Mouse (Mus musculus): ENCODE measurements around the gene Atp13a2.

The Atp13a2 gene

GRCm38 (mm10) chr4:141048810-141049475 is 62.3 kb downstream of the Atp13a2 start:
- no peak for DNase-seq

- DNase-seq = no peak
Measured at GRCm38 (mm10) chr4:141049476-141049835, 62.8 kb downstream of the Atp13a2 start.

- DNase-seq = peak; percentile 43
Measured at GRCm38 (mm10) chr4:141052442-141052841, 65.8 kb downstream of the Atp13a2 start.

GRCm38 (mm10) chr4:141053138-141053537 is 66.5 kb downstream of the Atp13a2 start:
- DNase-seq = peak; percentile 70

- peak; percentile 92 for DNase-seq
Measured at GRCm38 (mm10) chr4:141053568-141054161, 67.0 kb downstream of the Atp13a2 start.

Measured in kidney, adult 18-20 months (tissue).